ENCODE assay signal across 16 mouse cellular contexts in genomic region chr2:116983821-116984351, GRCm38 (mm10).
A peak's percentile ranks its signal among the peaks of the same experiment; 100 is the strongest.
DNase-seq lines count a peak whose midpoint lies in the region; ATAC-seq and TF ChIP-seq lines count a peak whose summit lies in the region.
"Had no signal": no experiment of that assay in that cellular context is flagged by ENCODE, and none has a peak within 500 bp of the region (broad histone marks: within the 10 kb centered on the region; RNA-seq: fewer than 3 reads in every experiment).

No protein-coding gene starts in this region.

- peaks cover 10% of the 10 kb centered on the region for H3K36me3 ChIP-seq in heart, adult 2 months (ENCODE audit: control insufficient read depth, insufficient read depth, low read length)
- H3K36me3 ChIP-seq in kidney, embryonic 15.5 days: no peaks in the 10 kb centered on the region
- H3K36me3 ChIP-seq in megakaryocyte, embryonic 14.5 days (replicated peaks; ENCODE audit: low read length): peaks cover 4% of the 10 kb centered on the region
- H3K36me3 ChIP-seq: hindbrain, embryonic 13.5 days; limb, embryonic 12.5 days had no signal

- TF ChIP-seq POLR2A in heart, adult 2 months (IDR thresholded peaks at IDR 0.05; ENCODE audit: insufficient read depth, low read depth, low read length): no peak

- peak overlapping the region; percentile 66 for H3K27ac ChIP-seq in heart, adult 2 months
- H3K27ac ChIP-seq in kidney, embryonic 15.5 days: peak overlapping the region; percentile 65
- H3K27ac ChIP-seq: hindbrain, embryonic 13.5 days; left cerebral cortex, adult 2 months; limb, embryonic 12.5 days had no signal

- no peak for TF ChIP-seq CTCF in heart, adult 2 months (IDR thresholded peaks at IDR 0.05)

- H3K27me3 ChIP-seq in heart, adult 2 months (ENCODE audit: control insufficient read depth, insufficient read depth, low read length): no peaks in the 10 kb centered on the region
- H3K27me3 ChIP-seq in kidney, embryonic 15.5 days: no peaks in the 10 kb centered on the region
- no peaks in the 10 kb centered on the region for H3K27me3 ChIP-seq in megakaryocyte, embryonic 14.5 days (replicated peaks)
- H3K27me3 ChIP-seq: hindbrain, embryonic 13.5 days; limb, embryonic 12.5 days had no signal

- peak in 1 of 2 experiments; percentile 23 for DNase-seq in heart, adult 2 months
- no peak for DNase-seq in heart, postnatal 4 days
- DNase-seq in kidney, postnatal 14 days: no peak
- no peak for DNase-seq in left cerebral cortex, adult 9 months (ENCODE audit: low spot score in 2 of 2)
- DNase-seq: adrenal gland, postnatal 10 days; cerebellum, adult 8-10 months; thymus, postnatal 36 days had no signal

- peak; percentile 47 for ATAC-seq in kidney, embryonic 15.5 days (replicated peaks; ENCODE audit: low FRiP score)
- no peak for ATAC-seq in megakaryocyte, adult 5-6 weeks (ENCODE audit: poor library complexity, severe bottlenecking)
- ATAC-seq: forebrain, embryonic 14.5 days; midbrain, embryonic 16.5 days had no signal

- WGBS in heart, adult 2 months: 20% methylated on average over 10 of the region's 10 CpGs
- WGBS in kidney, embryonic 15.5 days: 29% methylated on average over 10 of the region's 10 CpGs

- no peak for TF ChIP-seq EP300 in heart, adult 2 months (IDR thresholded peaks at IDR 0.05; ENCODE audit: insufficient read depth, low read depth, low read length)

- H3K9ac ChIP-seq in heart, adult 2 months (ENCODE audit: low read depth, low read length): no peak overlapping the region
- no peak overlapping the region for H3K9ac ChIP-seq in kidney, embryonic 15.5 days
- H3K9ac ChIP-seq: hindbrain, embryonic 13.5 days; limb, embryonic 12.5 days had no signal

- no peaks in the 10 kb centered on the region for H3K9me3 ChIP-seq in kidney, embryonic 15.5 days (replicated peaks)
- H3K9me3 ChIP-seq in megakaryocyte, embryonic 14.5 days: peaks cover 4% of the 10 kb centered on the region
- H3K9me3 ChIP-seq: hindbrain, embryonic 13.5 days; limb, embryonic 12.5 days had no signal

- no peak overlapping the region for H3K4me3 ChIP-seq in heart, adult 2 months
- H3K4me3 ChIP-seq in kidney, embryonic 15.5 days (replicated peaks): no peak overlapping the region
- H3K4me3 ChIP-seq in megakaryocyte, embryonic 14.5 days (replicated peaks): peak overlapping the region; percentile 65
- H3K4me3 ChIP-seq: erythroblast, embryonic 14.5 days; hindbrain, embryonic 13.5 days; left cerebral cortex, adult 2 months; limb, embryonic 12.5 days had no signal

- intact Hi-C loops in heart, adult 2 months (cut with DNase I): no loop called here

- no peaks in the 10 kb centered on the region for H3K79me2 ChIP-seq in heart, adult 2 months (replicated peaks; ENCODE audit: control insufficient read depth, insufficient read depth, low read length)

- no peak overlapping the region for H3K4me2 ChIP-seq in kidney, embryonic 15.5 days
- H3K4me2 ChIP-seq: hindbrain, embryonic 13.5 days; limb, embryonic 12.5 days had no signal

- H3K4me1 ChIP-seq in heart, adult 2 months (ENCODE audit: control insufficient read depth, insufficient read depth, low read length): peaks cover 13% of the 10 kb centered on the region
- H3K4me1 ChIP-seq in kidney, embryonic 15.5 days: peaks cover 30% of the 10 kb centered on the region
- H3K4me1 ChIP-seq in megakaryocyte, embryonic 14.5 days: peaks cover 54% of the 10 kb centered on the region
